Mouse (Mus musculus) C2C12 (cell line): ENCODE data around the gene Colgalt1.

Source experiments
- CTCF ChIP-seq: IDR thresholded peaks from one replicate; pipeline ENCODE4 v1.5.1; 2011; ENCODE audit not compliant: control insufficient read depth, insufficient read depth, insufficient read length
- MYOD1 ChIP-seq: IDR thresholded peaks from one replicate; pipeline ENCODE4 v1.6.1; 2011; ENCODE audit warnings: low read depth; ENCODE audit not compliant: control insufficient read depth, insufficient read length
- USF1 ChIP-seq: IDR thresholded peaks from one replicate; pipeline ENCODE4 v1.6.1; 2011; ENCODE audit warnings: low read depth, mild to moderate bottlenecking, control low read depth, moderate library complexity

- peak; percentile 57 for TF ChIP-seq USF1
- TF ChIP-seq CTCF: no peak
- TF ChIP-seq MYOD1: no peak
Measured at GRCm38 (mm10) chr8:71580201-71580600, 30.6 kb upstream of the Colgalt1 start.
